Mouse (Mus musculus): ENCODE data around the gene Ankrd36.

Gene Ankrd36

GRCm38 (mm10) chr11:5691775-5692174 lies 122.3 kb downstream of the Ankrd36 start:
- DNase-seq, result no peak

- DNase-seq, result no peak
Measured at GRCm38 (mm10) chr11:5700808-5701207, 131.3 kb downstream of the Ankrd36 start.

GRCm38 (mm10) chr11:5701300-5701699 lies 131.8 kb downstream of the Ankrd36 start:
- no peak for DNase-seq

GRCm38 (mm10) chr11:5701821-5702220 lies 132.3 kb downstream of the Ankrd36 start:
- no peak for DNase-seq

- no peak for DNase-seq
Measured at GRCm38 (mm10) chr11:5702271-5702956, 132.9 kb downstream of the Ankrd36 start.

GRCm38 (mm10) chr11:5702957-5703332 lies 133.5 kb downstream of the Ankrd36 start:
- no peak for DNase-seq

- no peak for DNase-seq
Measured at GRCm38 (mm10) chr11:5703341-5703740, 133.9 kb downstream of the Ankrd36 start.

GRCm38 (mm10) chr11:5705972-5706371 lies 136.5 kb downstream of the Ankrd36 start:
- no peak for DNase-seq

GRCm38 (mm10) chr11:5706874-5707529 lies 137.5 kb downstream of the Ankrd36 start:
- peak; percentile 51 for DNase-seq

- peak; percentile 85 for DNase-seq
Measured at GRCm38 (mm10) chr11:5707530-5708353, 138.3 kb downstream of the Ankrd36 start.

GRCm38 (mm10) chr11:5715179-5715578 lies 145.7 kb downstream of the Ankrd36 start:
- DNase-seq, result no peak

- DNase-seq, result no peak
Measured at GRCm38 (mm10) chr11:5715630-5716105, 146.2 kb downstream of the Ankrd36 start, which contains the start of gene Mrps24. Gene Mrps24, minus strand, starts transcription at chr11:5715680.

- no peak for DNase-seq
Measured at GRCm38 (mm10) chr11:5716246-5716645, 146.8 kb downstream of the Ankrd36 start.

GRCm38 (mm10) chr11:5716938-5717705 lies 147.6 kb downstream of the Ankrd36 start:
- DNase-seq, result no peak

- no peak for DNase-seq
Measured at GRCm38 (mm10) chr11:5718611-5719354, 149.3 kb downstream of the Ankrd36 start.

GRCm38 (mm10) chr11:5729582-5729981 lies 160.1 kb downstream of the Ankrd36 start:
- no peak for DNase-seq

- no peak for DNase-seq
Measured at GRCm38 (mm10) chr11:5732401-5732800, 162.9 kb downstream of the Ankrd36 start.

- no peak for DNase-seq
Measured at GRCm38 (mm10) chr11:5734323-5734722, 164.8 kb downstream of the Ankrd36 start.

GRCm38 (mm10) chr11:5737137-5737536 lies 167.7 kb downstream of the Ankrd36 start:
- no peak for DNase-seq
